Mouse (Mus musculus) kidney, adult 10 weeks (tissue): Measurements from ENCODE around the gene Pick1. TPM values are rescaled to one million over a fixed set of nuclear protein-coding genes. Genes with fewer than 3 reads are reported as not detected.

ENCODE experiments used
- polyA plus RNA-seq: library from polyadenylated mRNA; stranded (reverse); fragments of 350-450 nt; fragmentation: Illumina TruSeq; extraction: RNeasy Lipid Tissue Mini Kit (QIAGEN cat#74804); gene quantifications from one replicate; pipeline ENCODE4 v1.2.3, GENCODE M21; 2014; ENCODE audit warnings: low read depth, low replicate concordance

Pick1 gene
- polyA plus RNA-seq = 7.5 TPM

DNA sequence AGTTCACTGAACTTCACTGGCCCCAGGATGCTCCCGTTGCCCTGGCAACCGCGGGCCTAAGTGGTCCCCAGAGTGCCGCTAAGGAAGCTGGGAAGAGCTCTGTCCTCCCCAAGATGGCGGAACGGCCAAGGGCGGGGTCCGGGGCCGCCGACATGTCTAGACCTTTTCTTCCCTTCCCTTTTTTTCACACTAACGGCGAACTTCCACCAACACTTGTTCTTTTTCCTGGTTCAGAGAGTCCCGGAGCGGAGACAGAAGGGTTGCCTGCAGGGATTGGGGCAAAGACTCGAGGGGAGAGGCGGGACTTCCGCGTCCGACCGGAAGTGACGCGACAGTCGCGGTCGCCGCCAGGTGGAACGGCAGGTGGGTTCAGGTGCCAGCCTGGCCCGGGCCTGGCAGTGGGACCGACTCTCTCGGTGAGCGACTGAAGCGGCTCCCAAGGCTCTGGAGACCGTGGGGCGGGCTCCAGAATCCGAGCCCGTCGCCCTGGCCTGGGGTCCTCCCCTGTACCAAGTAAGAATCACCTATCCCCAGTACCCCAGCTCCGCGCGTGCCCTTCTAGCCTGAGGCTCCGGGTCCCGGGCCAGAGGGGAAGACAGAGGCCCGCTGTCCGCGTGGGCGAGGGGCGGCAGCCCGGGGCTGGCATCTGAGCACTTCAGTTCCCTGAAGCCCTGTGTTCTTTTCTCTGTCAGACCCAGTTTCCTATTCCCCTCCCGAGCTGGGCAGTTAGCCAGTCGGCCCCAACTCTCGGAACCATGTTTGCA is at the start of gene Pick1, which contains the start of gene Gm49486:
Pick1 (plus strand) TSS at position 116 of the 764 bp plus-strand sequence.
Gm49486 (plus strand) TSS at position 334 of the 764 bp plus-strand sequence.

DNA sequence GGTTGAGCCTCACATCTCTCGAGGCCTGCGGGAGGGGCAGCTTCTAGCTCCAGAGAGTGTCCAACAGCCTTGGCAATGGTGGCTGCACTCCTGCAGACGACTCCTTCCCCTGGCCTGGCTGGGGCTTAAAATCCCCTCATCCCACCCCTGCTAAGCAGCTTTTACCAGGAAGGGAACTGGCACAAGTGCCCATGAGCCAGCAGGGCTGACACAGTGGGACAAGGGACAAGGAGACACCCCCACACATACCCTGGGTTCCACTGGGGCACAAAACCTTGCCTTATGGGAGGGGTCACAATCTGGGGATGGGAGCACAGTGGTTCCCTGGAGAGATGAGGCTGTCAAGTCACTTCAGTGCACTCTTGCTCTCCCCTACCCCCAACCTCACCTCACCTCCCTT is 25.7 kb downstream of the Pick1 start, which contains the start of gene Slc16a8:
Slc16a8 (minus strand) TSS at position 101 of the 400 bp plus-strand sequence.

DNA sequence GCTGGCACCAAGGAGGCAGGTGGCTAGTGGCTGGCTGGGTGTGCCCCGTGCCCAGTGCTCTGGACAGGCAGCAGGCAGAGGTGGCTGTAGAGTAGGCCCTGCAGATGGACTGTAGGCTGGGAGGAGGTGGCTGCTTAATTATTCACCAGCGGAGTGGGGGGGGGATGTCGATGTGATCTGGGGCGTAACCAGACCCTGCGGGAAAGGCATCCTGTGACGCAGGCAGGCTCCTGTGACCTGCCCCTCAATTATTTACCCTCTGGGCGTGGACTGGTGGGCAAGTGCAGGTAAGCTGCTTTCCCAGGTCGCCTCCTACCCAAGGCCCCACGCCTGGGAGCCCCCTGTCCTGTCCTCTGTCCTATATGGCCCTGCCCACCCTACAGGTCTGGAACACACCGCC is 56.4 kb downstream of the Pick1 start, which contains the start of gene Baiap2l2:
Baiap2l2 (minus strand) TSS at position 139 of the 400 bp plus-strand sequence.

Other genes with a start within 250 kb of the Pick1 start
- 177 TPM for gene H1f0, start 200.7 kb upstream of the Pick1 start, polyA plus RNA-seq
- not detected for gene Galr3, start 187.3 kb upstream of the Pick1 start, polyA plus RNA-seq
- 1.1 TPM for gene Ankrd54, start 166.3 kb upstream of the Pick1 start, polyA plus RNA-seq
- 82.4 TPM for gene Eif3l, start 154.0 kb upstream of the Pick1 start, polyA plus RNA-seq
- 9.9 TPM for gene Micall1, start 120.3 kb upstream of the Pick1 start, polyA plus RNA-seq
- not detected for gene Polr2f, start 88.2 kb upstream of the Pick1 start, polyA plus RNA-seq
- gene 1700088E04Rik, start 87.9 kb upstream of the Pick1 start, polyA plus RNA-seq = 3.8 TPM
- gene Sox10, start 63.9 kb upstream of the Pick1 start, polyA plus RNA-seq = not detected
- gene Gm49486, start 218 bp downstream of the Pick1 start, polyA plus RNA-seq = 1.1 TPM
- gene Slc16a8, start 25.6 kb downstream of the Pick1 start, polyA plus RNA-seq = not detected
- 2.9 TPM for gene Baiap2l2, start 56.4 kb downstream of the Pick1 start, polyA plus RNA-seq
- gene Pla2g6, start 99.2 kb downstream of the Pick1 start, polyA plus RNA-seq = 0.53 TPM
- 0.32 TPM for gene Maff, start 117.4 kb downstream of the Pick1 start, polyA plus RNA-seq
- gene Tmem184b, start 174.4 kb downstream of the Pick1 start, polyA plus RNA-seq = 3.4 TPM
- gene Csnk1e, start 226.4 kb downstream of the Pick1 start, polyA plus RNA-seq = 3.3 TPM